Mouse (Mus musculus) frontal cortex, postnatal 14 days (tissue): ENCODE measurements at regions not wholly inside any gene's neighbourhood (a gene's known extent, or its start where the extent isn't known, plus 50 kb on each side); places are given as distances from the start of the nearest gene placed in this dataset.

Source experiments
- DNase-seq, 2 experiments: peaks; one replicate each; pipeline ENCODE4 v3.0.0; 2022; ENCODE audit warnings: low spot score in 2 of 2

DNA sequence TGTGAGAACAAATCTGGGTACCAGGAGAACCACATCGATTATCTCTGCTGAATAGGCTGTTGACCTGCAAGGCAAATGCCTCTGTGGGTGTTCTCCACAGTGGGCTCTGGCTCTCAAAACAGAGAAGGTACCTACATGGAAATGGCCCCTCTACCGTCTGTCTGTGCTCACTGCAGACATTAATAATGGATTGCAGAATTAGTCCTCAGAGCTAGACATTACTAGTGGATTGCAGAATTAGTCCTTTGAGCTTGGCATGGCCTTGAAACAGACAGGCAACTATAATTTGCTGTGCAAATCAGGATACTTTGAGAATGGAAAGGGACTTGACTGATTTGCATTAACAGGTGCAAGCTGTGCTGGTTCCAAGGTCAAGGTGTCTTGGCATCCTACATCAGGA is 77.3 kb upstream of the Gm26897 start:
- no peak for DNase-seq

DNA sequence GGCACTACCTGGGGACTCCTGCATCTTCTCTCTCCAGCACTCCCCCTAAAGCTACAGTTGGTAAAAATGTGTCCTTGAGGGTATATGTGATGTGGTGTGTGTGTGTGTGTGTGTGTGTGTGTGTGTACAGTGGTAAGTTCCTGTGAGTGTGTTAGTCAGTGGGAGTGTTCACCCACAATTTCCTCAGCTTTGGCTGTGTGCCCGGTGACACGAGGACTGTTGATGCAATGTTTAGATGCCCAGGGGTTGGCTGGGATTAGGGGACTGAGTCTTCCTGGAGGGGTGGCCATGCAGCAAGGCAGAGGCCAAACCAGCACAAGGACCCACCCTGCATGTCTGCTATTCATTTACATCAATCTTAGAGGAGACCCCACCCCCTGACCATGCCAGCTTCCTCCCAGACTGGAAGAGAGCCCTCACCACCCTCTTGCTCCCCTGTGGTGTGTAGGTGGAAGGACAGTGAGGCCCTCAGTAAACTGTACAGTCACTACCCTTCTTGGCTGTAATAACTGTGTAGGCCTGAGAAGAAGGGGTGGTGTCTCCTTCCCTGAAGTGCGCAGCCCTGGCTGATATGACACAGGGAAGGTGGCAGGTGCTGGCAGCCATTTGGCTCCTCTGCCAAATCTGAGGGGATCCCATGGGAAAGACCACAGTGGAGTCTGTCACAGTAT is 75.8 kb upstream of the Gm26897 start:
- no peak for DNase-seq

DNA sequence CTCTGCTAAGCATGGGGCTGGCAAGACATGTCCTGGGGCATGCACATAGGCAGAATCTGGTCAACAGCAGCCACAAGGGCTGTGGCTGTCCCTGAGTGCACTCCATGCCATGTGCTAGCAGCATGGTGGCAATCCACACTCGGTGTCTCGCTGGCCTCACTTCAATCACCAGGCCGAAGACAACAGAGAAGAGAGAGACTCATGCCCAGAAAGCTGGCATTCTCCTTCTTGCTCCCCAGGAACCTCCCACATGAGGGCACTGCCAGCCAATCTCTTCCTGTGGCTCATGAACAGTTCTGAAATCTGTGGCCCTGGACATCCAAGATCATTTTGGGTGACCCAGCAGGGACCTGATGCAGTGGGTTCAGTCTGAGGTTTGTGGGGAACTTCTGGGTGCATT is 74.5 kb upstream of the Gm26897 start:
- no peak for DNase-seq

DNA sequence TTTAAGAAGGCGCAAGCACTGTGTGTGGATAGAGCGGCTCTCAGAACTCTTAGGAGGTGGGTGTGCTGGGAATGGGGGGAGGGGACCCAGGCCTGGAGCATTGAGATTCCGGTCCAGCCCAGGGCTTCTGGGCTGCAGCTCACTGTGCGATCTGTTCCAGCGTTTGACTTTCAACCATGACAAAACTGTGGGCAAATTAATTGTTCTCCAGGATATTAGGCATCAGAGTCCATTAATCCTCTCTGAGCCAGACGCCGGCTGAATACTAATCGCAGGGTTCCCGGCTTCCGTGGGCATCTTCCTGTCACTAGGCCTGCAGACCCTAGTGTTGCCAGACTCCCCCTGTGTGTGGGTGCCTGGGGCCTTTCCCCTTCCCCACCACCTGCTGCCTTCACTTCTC is 73.3 kb upstream of the Gm26897 start:
- no peak for DNase-seq

DNA sequence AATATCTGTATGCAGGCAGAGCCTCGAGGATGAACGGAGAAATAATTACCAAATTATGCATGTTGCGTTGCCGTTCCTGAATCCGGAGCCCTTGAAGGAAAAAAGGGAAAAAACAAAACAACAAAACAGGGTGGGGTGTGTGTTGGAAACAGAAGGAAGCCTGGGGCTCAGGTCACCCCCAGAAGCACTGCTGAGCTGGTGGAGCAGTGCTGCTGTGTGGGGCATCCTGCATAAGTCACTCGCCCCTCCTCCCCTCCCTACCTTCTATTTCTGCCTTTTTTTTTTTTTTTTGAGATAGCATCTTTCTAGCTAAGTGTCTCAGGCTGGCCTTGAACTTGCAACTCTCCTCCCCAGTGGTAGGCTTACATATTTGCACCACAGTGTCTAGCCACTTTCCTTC is 72.8 kb upstream of the Gm26897 start:
- no peak for DNase-seq

DNA sequence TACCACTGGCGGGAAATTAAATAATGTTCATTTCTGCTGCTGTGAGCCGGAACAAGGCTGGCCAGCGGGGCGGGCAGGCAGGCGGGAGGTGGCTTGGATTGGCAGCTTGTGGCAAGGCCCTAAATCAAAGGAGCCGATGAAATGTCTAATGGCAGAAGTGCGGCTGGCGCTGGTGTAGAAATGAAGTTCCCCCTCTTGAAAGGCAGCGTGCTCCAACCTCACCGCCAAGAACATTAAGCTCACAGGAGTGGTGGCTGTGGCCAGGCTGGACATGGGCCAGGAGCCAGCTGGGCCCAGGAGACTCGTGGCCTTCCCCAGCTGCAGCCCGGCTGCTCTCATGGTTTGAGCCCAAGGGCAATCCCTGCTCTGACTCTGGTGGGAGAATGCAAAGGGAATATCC is 71.8 kb upstream of the Gm26897 start:
- no peak for DNase-seq

DNA sequence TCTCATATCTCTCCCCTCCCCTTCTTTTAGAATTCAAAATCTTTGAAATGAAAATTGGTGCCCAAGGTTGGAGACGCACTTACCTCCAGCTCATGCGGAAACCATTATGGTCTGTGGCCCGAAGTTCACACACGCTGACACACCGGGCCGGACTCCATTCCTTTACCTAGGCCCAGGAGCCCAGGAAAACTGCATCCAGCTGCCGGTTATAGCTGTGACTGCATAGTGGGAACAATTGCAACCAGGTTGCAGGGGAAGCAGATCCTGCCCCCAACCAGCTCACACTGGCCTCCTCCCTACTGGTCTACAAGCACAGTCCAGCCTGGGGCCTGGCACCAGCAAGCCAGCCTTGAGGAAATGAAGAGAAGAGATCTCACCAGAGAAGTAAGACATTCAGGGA is 69.9 kb upstream of the Gm26897 start:
- DNase-seq: no peak

DNA sequence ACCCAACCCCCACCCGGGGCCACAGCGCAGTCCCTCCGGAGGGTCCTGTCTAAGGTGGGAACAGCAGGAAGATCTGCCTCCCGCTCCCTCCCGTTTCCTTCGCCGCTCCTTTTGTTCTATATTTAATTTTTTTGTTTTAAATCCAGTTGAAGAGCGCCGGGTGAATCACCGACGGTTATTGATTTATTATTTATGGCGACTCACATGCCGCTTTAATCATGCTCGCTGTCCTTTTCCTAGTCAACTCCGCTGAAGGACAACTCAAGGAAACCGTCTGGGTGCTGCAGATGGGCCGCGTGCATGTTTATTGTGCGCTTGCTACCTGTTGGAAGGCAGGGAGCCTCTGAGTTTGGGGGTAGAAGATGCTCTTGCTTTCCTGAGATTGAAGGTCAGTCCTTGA is 68.3 kb upstream of the Gm26897 start:
- no peak for DNase-seq

DNA sequence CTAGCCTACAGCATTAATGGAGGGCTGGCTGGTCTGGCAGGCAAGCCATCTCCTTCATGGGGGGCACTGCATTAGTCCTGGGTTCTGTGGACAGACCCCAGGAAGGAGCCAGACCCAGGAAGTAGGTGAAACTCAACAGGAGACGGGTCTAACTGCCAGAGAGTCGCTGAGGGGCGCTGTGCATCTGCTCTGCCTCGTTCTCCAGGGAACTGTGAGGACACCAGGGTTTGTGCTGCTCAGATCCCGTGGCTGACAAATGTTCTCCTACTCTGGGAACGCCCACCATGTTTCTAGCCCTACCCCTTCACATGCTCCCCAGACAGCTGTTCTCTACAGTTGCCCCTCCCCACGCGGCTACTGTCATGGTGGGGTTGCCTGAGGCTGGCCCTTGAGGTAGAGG is 67.7 kb upstream of the Gm26897 start:
- DNase-seq: no peak

DNA sequence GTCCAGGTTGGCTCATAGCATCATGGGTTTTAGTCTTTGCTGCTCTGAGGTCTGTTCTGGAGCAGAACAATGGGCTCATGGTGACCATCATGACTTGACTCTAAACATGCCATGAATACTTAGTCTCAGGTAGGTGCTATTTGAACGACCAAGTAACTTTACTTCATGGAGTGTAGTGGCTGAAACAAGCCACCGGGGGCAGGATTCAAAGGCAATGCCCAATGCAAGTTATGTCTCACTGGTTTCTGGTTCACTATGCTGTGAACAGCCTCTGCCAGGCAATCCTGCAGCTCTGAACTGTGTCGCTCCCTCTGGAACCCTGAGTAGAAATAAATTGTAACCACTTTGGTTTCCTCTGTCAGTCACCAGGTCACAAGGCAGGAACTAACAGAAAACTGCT is 65.8 kb upstream of the Gm26897 start:
- no peak for DNase-seq

DNA sequence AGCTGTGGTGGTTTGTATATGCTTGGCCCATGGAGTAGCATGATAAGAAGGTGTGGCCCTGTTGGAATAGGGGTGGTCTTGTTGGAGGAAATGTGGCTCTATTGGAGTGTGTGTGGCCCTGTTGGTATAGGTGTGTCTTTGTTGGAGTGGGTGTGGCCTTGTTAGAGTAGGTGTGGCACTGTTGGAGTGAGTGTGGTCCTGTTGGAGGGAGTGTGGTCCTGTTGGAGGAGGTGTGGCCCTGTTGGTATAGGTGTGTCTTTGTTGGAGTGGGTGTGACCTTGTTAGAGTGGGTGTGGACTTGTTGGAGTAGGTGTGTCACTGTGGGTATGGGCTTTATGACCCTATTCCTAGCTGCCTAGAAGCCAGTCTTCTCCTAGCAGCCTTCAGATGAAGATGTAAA is 64.6 kb upstream of the Gm26897 start:
- no peak for DNase-seq

DNA sequence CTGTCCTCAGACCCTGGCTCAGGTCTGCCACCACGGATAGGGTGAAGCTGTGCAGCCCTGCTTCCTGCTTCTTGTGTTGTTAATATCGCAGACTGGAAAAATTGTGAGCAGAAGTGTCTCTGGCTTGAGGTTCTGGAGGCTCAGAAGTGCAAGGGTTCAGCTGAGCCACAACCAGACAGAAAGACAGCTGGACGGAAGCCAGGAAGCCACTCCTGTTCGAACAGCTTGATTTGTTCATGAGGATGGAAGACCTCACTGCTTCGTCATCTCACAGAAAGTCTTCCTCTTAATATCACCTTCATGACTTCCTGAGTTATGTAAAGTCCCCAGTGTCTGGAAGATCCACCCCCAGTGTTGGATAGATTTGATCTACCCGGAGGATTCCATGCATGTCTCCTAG is 62.0 kb upstream of the Gm26897 start:
- DNase-seq: no peak

DNA sequence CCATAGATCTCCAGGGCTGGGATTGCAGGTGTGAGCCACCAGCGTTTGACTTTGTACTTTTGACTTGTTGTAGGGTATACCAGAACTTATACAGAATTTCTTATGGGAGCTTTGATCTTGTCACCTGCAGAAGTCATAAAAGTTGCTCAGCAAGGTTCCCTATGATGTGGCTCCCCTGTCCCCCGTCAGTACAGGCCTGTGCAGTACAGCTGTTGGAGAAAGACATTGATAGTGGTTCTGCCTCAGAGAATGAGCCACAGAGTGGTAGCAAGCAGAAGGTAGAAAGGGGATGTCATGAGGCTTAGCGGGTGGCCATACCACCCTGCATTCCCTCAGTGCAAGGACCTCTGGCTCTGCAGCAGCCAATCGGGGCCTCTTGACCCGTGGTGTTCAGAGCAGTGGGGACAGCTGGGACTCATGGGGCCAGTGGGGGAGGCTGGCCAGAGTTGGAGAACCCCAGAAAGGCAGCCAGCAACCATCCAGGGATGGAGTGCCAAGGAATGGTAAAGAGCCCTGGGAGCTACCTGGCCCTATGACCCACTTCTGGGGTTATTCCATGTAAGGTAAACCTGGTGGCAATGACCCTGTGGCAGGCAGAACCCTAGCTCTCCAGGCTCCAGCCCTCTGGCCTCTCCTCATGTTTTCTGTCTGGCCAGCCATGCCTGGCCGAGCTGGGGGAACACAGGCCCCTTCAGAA is 58.6 kb upstream of the Gm26897 start:
- no peak for DNase-seq

DNA sequence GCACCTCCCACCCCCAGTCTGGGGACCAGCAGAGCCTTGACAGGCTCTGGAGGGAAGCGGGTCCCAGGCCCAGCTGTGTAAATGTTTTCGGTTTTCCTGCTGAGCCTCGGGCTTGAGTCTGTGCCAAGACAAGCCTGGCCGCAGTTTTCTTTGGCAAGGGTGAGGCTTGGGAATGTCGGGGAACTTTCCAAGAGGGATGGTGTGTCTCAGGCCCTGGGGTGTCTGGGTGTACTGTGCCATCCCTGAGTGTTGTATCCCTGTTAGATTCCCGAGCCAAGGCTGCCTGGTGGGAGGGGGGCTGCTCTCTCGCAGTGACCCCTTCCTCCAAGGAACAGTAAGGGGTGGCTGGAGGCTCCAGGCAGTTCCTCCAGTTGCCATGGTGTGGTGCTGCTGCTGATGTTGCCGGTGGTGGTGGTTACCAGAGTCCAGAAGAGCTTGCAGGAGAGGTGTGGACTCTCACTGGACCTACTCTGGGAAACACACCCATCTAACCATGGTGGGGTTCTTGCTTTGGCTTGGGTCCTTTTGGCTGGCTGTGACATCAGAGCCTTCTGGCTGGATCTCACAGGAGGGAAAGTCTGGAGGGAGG is 58.0 kb upstream of the Gm26897 start:
- DNase-seq: peak; percentile 46 to 52

DNA sequence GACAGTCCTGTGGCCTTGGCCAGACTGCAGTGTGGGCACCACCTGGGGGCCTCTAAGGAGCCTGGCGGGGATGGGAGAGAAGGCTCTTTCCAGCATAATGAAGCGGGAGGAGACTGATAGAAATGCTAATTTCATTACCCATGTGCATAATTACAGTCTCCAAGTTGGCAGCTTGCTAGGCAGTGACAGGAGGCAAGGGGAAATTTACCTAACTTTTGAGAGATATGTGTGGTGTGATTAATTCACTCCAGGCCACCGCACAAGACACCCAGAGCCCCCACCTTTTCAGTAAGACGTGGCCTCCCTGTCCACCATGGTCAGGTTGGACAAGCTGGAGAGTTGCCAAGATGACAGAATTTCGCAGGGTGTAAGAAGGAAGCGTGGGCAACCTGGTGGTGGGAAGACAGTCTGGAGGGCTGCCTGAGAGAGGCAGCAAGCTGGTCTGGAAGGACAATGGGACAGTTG is 55.8 kb upstream of the Gm26897 start:
- DNase-seq: no peak

DNA sequence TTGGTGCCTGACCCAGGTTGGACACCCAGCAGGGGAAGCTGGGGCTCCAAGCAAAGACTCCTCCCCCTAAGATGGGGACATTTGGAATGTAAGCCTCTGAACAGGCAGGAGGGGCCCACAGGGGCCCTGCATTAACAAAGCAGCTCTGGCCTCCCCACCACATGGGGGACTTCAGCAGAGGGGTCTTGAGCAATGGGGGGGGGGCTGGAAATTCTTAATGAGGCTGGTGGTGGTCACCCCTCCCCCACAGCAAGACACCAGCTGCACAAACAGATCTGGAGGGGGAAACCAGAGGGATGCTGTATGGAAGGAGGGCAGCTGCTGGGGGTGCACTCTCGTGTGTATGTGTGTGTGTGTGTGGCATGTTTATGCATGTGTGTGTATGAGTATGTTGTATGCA is 55.2 kb upstream of the Gm26897 start:
- no peak for DNase-seq

DNA sequence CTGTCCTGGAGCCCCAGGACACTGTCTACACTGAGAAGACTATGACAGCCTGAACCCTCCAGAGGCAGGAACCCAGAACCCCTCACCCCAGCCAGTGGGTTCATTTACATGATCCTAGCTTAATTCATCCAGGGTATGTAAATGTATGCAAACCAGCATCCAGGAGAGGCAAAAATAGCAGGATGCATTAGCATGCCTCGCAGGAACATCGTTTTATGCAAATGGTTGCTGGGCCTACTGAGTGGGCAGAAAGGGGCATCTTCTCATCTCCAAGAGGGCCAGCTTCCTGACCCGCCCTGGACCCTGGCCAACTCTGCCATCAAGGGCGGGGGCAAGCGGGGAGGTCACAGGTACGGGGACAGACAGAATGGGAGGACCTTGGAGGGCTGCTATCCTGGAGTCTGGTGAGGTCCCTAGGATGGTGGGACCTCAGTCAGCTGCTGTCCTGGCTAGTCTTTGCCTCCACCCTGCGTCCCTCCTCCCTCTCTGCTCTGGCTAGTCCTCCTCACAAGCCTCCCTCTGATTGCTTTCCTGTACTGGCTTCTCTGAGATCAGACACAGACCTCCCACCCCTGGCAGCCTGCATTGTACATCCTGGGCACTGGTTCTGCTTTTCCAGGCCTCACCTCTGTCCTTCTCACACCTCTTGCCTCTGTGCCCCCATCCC is 52.2 kb upstream of the Gm26897 start:
- DNase-seq: no peak

DNA sequence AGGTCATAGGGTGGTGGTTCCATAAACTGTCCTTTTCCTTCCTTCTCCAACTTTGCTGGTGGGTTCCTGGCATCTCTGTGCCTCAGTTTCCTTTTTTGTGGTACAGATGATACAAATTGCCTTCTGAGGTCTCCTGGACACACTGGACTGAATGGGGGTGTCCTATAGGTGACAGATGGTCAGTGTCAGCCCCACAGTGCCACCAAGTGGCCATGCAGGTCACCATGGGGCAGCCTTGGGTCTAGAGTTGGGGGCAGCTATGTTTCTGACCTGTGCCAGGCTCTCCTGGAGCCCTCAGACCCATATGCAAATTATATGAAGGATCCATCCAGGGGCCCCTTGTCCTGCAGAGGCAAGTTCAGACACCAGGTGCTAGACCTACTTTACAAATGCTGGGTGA is 50.8 kb upstream of the Gm26897 start:
- DNase-seq: no peak
